Mouse (Mus musculus): Measurements from ENCODE around the gene Eif4a2. TPM values are rescaled to one million over a fixed set of nuclear protein-coding genes. Genes with fewer than 3 reads are reported as not detected.

The Eif4a2 gene
- total RNA-seq, 2 experiments from 2014 or later, result 379 to 387 TPM

DNA sequence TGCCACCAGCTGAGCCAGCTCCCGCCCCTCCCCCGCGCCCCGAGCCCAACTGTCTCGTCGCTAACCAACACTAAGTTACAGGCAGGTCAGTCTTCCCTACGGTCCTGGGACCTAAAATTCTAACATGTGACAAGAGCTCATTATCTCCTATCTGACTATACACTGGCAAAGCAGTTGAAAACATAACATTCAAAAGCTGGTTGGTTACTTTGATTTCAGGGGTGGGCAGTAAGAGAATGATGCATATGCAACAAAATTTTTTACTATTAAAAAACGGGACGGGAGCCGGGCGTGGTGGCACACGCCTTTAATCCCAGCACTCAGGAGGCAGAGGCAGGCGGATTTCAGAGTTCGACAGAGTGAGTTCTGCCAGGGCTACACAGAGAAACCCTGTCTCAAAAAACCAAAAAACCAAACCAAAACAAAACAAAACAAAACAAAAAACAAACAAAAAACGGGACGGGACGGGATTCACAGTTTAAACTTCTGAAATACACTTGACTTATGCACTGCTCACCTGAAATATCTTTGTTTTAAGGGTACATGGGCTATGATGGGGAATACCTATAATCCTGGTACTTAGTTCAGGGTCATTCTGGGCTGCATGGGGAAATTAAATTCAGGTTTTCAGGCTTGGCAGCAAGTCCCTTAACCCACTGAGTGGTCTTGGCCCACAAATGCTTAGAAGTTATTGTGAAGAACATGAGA is 4.1 kb upstream of the Eif4a2 start:
- intact Hi-C loops (cut with DNase I), result no loop called here
- no peak for DNase-seq

GRCm38 (mm10) chr16:23103841-23104240 is 3.4 kb upstream of the Eif4a2 start:
- intact Hi-C loops (cut with DNase I), result no loop called here
- DNase-seq, result no peak

DNA sequence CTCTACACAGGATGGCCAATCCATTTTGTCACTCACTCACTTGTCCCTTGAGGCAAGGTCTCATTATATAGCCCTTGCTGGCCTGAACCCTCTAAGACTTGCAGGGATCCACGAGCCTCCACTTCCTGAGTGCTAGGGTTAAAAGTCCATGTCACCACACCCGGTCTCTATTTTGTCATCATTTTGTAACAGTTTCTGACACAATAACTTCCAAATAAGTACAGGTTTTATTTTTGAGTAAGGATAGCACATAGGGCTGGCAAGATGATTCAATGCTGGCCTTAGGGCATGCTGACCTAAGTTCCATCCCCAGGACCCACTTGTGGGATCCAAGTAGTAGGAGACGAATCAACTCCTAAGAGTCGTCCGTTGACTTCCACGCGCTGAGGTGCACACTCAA is 1.1 kb upstream of the Eif4a2 start:
- DNase-seq, result no peak
- intact Hi-C loops (cut with DNase I), result loop anchor here (5.0 kb wide), 2 partner anchors 249 to 839 kb away; partner anchors contain the start of genes Dnajb11, Tbccd1 and Tra2b

DNA sequence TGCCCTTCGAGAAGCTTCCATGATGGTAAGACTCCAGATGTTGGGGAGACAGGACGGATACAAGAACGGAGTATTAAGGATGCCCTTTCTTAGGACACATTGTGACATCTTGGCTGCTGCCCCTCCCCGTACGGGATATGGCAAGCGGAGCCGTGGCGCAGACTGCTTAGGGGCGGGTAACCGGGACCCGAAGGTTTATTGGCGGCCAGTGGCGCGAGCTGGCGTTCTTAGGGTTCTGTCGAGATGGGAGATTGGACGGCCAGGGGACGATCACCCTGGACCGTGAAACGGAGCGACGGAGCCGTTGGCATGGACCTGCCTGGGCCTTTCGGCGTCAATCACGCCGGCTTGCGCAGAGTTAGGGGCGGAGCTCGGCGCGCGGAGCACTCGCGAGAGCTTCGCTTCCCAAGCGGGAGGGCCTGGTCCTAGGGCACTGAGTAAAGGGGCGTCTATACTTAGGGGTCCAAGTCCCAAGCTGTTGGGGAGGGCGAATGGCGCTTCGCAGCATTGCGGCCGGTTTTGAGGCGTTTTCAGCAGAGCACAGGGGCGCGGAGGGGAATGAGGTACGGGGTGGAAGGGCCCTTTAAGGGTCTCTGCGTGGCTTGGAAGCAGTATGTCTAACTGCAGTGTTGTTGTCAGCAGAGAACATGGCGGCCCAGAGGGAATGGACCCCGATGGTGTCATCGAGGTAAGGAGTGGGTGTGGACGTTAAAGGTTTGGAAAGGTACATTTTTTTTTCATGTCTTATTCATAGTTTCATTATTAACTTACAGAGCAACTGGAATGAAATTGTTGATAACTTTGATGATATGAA is 909 bp downstream of the Eif4a2 start:
- DNase-seq, result peak; percentile 83 to 87
- intact Hi-C loops (cut with DNase I), result loop anchor here (1.0 to 5.0 kb wide), 3 partner anchors 19 to 841 kb away; partner anchors contain the start of genes Dnajb11, Rfc4, Tbccd1 and Tra2b

GRCm38 (mm10) chr16:23108943-23109342 is 1.7 kb downstream of the Eif4a2 start:
- intact Hi-C loops (cut with DNase I), result loop anchor here (5.0 kb wide), 2 partner anchors 252 to 842 kb away; partner anchors contain the start of genes Dnajb11, Tbccd1 and Tra2b
- no peak for DNase-seq

DNA sequence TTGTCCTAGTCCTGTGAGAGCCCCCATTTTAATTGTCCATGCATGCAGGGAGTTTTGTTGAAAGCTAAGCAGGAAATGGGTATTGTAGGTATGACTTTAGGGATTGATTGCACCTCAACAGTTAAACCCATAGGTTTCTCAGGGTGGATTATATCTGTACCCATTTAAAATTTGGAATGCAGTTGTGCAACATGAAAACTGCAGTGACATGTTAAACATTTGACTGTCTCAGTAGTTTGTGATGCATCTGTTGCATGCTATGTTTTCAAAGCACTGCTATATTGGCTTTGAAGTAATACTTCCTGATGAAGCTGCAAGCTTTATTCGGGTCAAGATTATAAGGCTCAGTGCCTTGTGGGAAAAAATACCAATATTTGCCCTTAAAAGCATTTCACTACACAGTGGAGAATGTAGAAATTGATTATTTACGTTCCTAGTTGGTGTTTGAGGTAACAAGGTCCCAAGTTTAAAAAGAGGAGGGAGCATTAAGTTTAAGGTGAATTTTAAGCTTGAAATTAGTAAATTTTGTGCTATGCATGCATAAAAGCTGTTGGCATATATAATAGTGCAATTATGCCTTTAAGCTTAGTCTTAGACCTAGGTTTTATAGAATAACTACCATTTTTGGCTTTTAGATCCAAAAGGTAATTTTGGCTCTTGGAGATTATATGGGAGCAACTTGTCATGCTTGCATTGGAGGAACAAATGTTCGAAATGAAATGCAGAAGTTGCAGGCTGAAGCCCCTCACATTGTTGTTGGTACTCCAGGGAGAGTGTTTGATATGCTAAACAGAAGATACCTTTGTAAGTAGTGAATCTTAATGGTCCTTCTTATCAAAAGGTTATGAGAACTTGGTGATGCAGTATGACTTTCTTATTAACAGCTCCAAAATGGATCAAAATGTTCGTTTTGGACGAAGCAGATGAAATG is 2.4 kb downstream of the Eif4a2 start:
- intact Hi-C loops (cut with DNase I), result loop anchor here (5.0 kb wide), 2 partner anchors 252 to 842 kb away; partner anchors contain the start of genes Dnajb11, Tbccd1 and Tra2b

DNA sequence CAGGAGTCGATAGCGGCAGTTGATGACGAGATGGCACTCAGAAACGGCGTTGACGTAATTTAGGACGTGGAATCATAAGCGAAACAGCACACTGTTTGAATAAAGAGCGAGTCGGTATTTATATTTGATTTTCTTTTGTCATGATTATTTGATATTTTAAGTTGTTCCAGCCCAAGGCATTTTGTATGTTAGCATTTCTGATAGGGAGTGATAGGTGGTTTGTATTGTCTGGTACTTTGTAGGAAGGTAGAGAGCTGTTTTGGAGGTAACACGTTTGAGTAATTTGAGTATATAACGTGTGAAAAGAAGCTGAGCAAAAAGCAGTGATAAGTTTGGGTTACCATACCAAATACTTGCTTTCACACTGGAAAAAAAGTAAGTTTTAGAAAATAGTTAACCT is 5.1 kb downstream of the Eif4a2 start:
- intact Hi-C loops (cut with DNase I), result no loop called here
- no peak for DNase-seq

More for the DNA sequence above, 2.4 kb downstream of the Eif4a2 start:
- no peak for DNase-seq

DNA sequence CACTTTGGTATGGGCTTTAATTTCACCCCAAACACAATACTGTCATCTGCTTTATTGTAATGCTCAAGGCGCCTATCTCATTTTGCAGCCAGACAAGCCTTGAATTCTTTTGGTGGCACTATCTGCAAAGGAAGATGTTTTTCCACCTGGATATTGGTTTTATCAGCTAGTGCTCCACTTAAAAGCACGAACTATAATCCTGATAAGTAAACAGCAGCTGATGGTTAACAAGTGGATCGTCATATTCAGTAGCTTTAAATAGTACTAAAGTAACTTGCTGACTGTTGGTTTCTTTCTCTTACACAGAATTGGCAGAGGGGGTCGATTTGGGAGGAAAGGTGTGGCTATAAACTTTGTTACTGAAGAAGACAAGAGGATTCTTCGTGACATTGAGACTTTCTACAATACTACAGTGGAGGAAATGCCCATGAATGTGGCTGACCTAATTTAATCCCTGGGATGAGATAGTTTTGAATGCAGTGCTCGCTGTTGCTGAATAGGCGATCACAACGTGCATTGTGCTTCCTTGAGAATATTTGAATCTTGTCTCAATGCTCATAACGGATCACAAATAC is 5.7 kb downstream of the Eif4a2 start:
- no peak for DNase-seq
- intact Hi-C loops (cut with DNase I), result no loop called here

DNA sequence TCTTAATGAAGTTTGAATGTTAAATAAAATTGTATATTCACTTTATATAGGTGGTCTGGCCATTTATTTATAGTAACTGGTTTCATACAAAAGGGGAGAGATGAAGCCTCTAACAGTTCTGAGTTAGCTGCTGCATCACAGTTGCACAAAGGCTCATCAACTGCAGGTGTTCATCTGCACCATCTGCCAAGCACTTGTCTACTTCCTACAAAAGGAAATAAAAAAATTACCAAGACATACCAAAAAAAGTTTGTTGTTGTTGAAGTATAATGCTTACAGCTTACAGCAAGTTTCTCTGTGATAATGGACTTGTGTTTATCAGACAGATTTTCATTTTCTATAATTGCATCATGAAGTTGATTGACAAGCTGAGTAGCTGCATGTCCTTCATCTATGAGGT is 6.7 kb downstream of the Eif4a2 start:
- intact Hi-C loops (cut with DNase I), result no loop called here
- DNase-seq, result no peak

GRCm38 (mm10) chr16:23114339-23115171 is 7.3 kb downstream of the Eif4a2 start:
- intact Hi-C loops (cut with DNase I), result no loop called here
- DNase-seq, result no peak

DNA sequence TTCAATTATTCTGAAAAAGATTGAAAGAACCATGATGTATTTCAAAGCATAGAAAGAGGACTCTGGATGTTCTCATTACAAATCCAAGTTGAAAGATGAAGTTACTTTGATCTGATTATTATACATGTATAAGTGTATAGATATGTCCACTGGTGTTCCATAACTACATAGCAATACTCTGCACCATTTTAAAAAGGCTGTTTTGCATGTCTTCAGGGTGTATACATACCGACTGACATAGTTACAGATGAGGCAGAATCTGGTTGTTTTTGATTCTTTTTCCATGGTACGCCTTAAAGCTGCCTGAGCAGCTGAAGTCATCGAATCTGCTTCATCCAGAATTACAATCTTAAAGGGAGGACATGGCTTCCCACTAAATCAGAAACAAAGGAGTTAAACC is 8.2 kb downstream of the Eif4a2 start:
- intact Hi-C loops (cut with DNase I), result no loop called here
- DNase-seq, result no peak

- intact Hi-C loops (cut with DNase I), result no loop called here
- DNase-seq, result no peak
These were observed 9.9 kb downstream of the Eif4a2 start for GRCm38 (mm10) chr16:23117173-23117572.

- intact Hi-C loops (cut with DNase I), result loop anchor here (10.0 kb wide), 1 partner anchor 558 kb away; no protein-coding TSS in a partner anchor
- no peak for DNase-seq
These were observed 15.2 kb downstream of the Eif4a2 start for GRCm38 (mm10) chr16:23122446-23122845.

- no peak for DNase-seq
- intact Hi-C loops (cut with DNase I), result loop anchor here (10.0 kb wide), 1 partner anchor 558 kb away; no protein-coding TSS in a partner anchor
These were observed 15.9 kb downstream of the Eif4a2 start for GRCm38 (mm10) chr16:23123104-23123503.

DNA sequence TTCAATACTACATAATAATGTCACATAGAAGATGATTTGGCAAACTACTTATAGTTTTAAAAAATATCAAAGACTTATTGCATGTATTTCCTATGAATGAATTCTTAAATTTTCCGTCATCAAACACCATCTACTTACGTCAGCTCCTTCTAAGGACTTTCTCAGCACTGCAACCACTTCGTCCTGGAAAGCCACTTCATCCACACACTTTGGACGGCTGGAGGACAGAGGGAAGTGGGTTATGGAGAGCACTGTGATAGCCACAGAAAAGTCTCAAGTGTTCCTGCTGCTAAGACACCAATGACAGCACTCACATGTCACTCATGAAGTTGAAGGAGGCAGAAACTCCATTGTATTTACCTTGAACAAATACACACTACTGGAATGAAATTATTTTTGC is 17.2 kb downstream of the Eif4a2 start:
- DNase-seq, result no peak
- intact Hi-C loops (cut with DNase I), result loop anchor here (10.0 kb wide), 1 partner anchor 560 kb away; no protein-coding TSS in a partner anchor

GRCm38 (mm10) chr16:23127311-23127672 is 20.0 kb downstream of the Eif4a2 start:
- DNase-seq, result no peak
- intact Hi-C loops (cut with DNase I), result loop anchor here (1.0 to 10.0 kb wide), 3 partner anchors 20 to 562 kb away; partner anchors contain the start of genes Dnajb11, Eif4a2 and Tbccd1

GRCm38 (mm10) chr16:23127673-23128375 is 20.6 kb downstream of the Eif4a2 start, which contains the start of gene Rfc4:
TSS of gene Rfc4 (minus strand) at chr16:23127737.
- intact Hi-C loops (cut with DNase I), result loop anchor here (1.0 to 10.0 kb wide), 3 partner anchors 21 to 563 kb away; partner anchors contain the start of genes Dnajb11, Eif4a2 and Tbccd1

DNA sequence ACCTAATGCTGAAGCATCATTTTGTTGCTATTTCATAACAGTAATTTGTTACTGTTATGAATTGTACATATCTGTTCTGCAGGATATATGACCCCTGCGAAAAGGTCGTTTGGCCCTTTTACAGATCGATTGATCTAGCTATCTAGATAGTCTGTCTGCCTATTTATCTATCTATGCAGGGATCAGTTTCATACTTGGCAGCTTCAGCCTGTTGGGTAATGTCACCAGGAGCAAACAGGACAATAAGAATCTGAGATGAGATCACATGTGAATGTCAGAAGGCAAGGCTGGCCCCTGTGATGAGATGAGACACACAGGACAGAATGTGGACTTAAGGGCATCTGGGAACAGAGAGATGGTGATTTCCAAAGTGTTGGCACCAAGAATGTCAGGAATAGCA is 23.1 kb downstream of the Eif4a2 start:
- no peak for DNase-seq
- intact Hi-C loops (cut with DNase I), result no loop called here

More at GRCm38 (mm10) chr16:23127673-23128375, 20.6 kb downstream of the Eif4a2 start, which contains the start of gene Rfc4:
- DNase-seq, result peak; percentile 96 to 97
